Mouse (Mus musculus) intestine, embryonic 15.5 days (tissue): ENCODE measurements around the gene Ide. TPM values are rescaled to one million over a fixed set of nuclear protein-coding genes. Genes with fewer than 3 reads are reported as not detected.

ENCODE experiments used
- ATAC-seq: fragments of 200-750 bp; cut with Nextera tagmentation; 2 replicates; pipeline ENCODE4 v1.8.0; 2017; ENCODE audit warnings: moderate TSS enrichment, moderate library complexity
- H3K27ac ChIP-seq: fragments of 300-500 bp; sonication (generic); 2 replicates; pipeline ENCODE4 v1.5.1; 2015; ENCODE audit warnings: mild to moderate bottlenecking, inconsistent platforms
- H3K27me3 ChIP-seq: fragments of 300-500 bp; sonication (generic); replicated peaks from 2 replicates; pipeline ENCODE4 v1.6.1; 2015; ENCODE audit warnings: inconsistent platforms
- H3K36me3 ChIP-seq: fragments of 300-500 bp; sonication (generic); 2 replicates; pipeline ENCODE4 v1.6.1; 2015; ENCODE audit warnings: inconsistent platforms
- H3K4me1 ChIP-seq: fragments of 300-500 bp; sonication (generic); replicated peaks from 2 replicates; pipeline ENCODE4 v1.6.1; 2015; ENCODE audit warnings: inconsistent platforms
- H3K4me2 ChIP-seq: fragments of 300-500 bp; sonication (generic); replicated peaks from 2 replicates; pipeline ENCODE4 v1.6.1; 2015; ENCODE audit warnings: mild to moderate bottlenecking, inconsistent platforms
- H3K4me3 ChIP-seq: fragments of 300-500 bp; sonication (generic); replicated peaks from 2 replicates; pipeline ENCODE4 v1.5.1; 2015; ENCODE audit warnings: inconsistent platforms
- H3K9ac ChIP-seq: fragments of 300-500 bp; sonication (generic); 2 replicates; pipeline ENCODE4 v1.6.1; 2015; ENCODE audit warnings: inconsistent platforms
- H3K9me3 ChIP-seq: fragments of 300-500 bp; sonication (generic); 2 replicates; pipeline ENCODE4 v1.6.1; 2016; ENCODE audit warnings: inconsistent platforms
- WGBS: fragments of 180-500 bp; shearing (Covaris S2); methylation state at CpG from one replicate; pipeline ENCODE4 v1.1.7; 2015; 5-methylcytosine and 5-hydroxymethylcytosine counted together
- polyA plus RNA-seq: library from polyadenylated mRNA; unstranded; fragments of >200 nt; fragmentation: Nextera tagmentation; extraction: Ambion mirVana; gene quantifications from 2 replicates; pipeline ENCODE4 v1.2.1, GENCODE M21; 2015

The Ide gene
- polyA plus RNA-seq, 1 experiment from 2014 or later, result 56.2 TPM

DNA sequence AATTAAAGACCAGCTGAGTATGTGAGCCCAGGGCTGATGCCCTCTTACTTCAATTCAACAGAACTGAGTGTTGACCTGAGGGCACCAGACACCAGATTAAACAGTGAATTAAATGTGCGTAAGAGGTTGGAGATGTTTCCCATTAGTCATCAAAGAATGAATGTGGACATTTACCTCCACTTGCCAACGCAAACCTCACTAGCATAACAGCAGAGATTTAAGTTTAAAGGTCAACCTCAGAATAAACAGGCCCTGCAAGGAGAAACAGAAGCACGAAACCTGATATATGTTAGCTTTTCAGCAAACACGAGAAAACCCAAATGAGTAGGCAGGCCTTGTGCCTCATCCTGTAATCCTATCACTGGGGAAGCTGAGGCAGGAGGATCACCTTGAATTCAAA is 75.3 kb downstream of the Ide start:
- Histone ChIP-seq H3K36me3 (no peaks in the 10 kb centered on the region), H3K27me3 (no peaks in the 10 kb centered on the region), H3K4me3 (no peak overlapping the region), H3K27ac (no peak overlapping the region), H3K9me3 (no peaks in the 10 kb centered on the region), H3K9ac (no peak overlapping the region), H3K4me2 (no peak overlapping the region), H3K4me1 (no peaks in the 10 kb centered on the region)
- no peak for ATAC-seq
- WGBS, result 22% methylated on average over 4 of the region's 4 CpGs

DNA sequence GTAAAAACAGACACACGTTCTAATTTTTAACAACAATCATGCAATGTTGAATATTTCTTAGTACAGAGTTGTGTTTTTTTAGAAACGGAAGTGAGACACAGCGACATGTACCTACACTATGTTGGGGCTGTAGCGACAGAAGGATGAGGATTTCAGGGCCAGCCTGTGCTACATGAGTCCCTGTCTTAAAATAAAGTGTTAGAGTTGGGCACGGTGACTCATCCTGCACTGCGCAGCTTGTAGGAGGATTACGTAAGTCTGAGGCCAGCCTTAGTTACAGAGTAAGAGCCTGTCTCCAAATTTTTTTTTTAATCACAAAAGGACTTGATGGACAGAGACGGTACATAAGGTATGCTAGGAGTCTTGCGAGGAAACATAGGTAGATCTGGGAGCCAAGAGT is 82.3 kb downstream of the Ide start:
- H3K27me3 ChIP-seq, result no peaks in the 10 kb centered on the region
- no peak overlapping the region for H3K27ac ChIP-seq
- no peak overlapping the region for H3K4me3 ChIP-seq
- H3K9me3 ChIP-seq, result no peaks in the 10 kb centered on the region
- no peak overlapping the region for H3K4me2 ChIP-seq
- H3K4me1 ChIP-seq, result no peaks in the 10 kb centered on the region
- no peak overlapping the region for H3K9ac ChIP-seq
- 87% methylated on average over 9 of the region's 9 CpGs for WGBS
- no peak for ATAC-seq
- no peaks in the 10 kb centered on the region for H3K36me3 ChIP-seq

DNA sequence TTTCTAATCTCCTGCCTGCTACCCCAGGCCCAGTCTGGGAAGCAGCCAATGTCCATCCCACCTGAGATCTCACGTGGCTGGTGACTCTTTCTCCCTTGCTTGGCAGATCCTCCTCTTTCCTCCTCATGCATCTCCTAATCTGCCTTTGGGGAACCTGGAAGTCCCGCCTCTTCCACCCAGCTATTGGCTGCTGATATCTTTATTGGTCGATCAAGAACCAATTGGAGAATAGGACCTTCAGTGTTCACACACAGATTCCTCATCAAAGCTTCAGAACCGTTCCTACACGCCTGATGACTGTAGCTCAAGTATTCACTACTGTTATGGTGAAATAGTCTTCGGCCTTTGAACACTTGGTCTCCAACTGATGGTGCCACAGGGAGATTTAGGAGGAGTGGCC is 85.5 kb downstream of the Ide start:
- Histone ChIP-seq H3K4me2 (no peak overlapping the region), H3K27ac (no peak overlapping the region), H3K4me3 (no peak overlapping the region), H3K36me3 (no peaks in the 10 kb centered on the region), H3K27me3 (no peaks in the 10 kb centered on the region), H3K9ac (no peak overlapping the region), H3K9me3 (no peaks in the 10 kb centered on the region), H3K4me1 (no peaks in the 10 kb centered on the region)
- WGBS, result 66% methylated on average over 6 of the region's 6 CpGs
- no peak for ATAC-seq

DNA sequence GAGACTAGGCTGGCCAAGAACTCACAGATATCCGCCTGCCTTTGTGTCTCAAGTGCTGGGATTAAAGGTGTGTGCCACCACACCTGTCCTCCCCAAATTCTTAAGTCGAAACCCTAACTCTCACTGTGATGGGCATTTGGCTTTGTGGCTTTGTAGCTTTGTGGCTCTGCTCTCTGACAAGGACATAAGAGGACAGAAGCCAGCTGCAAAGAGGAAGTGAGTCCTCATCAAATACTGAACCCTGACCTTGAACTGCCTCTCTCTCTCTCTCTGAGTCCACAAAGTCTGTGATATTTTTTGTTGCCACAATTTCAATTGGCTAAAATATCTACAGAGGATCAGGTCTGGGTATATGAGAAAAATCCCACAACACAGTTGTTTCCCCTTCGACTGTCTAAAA is 89.5 kb downstream of the Ide start:
- 71% methylated on average over 3 of the region's 3 CpGs for WGBS
- Histone ChIP-seq H3K9ac (no peak overlapping the region), H3K4me2 (no peak overlapping the region), H3K27me3 (no peaks in the 10 kb centered on the region), H3K4me3 (no peak overlapping the region), H3K36me3 (no peaks in the 10 kb centered on the region), H3K4me1 (no peaks in the 10 kb centered on the region), H3K9me3 (no peaks in the 10 kb centered on the region), H3K27ac (no peak overlapping the region)
- no peak for ATAC-seq

DNA sequence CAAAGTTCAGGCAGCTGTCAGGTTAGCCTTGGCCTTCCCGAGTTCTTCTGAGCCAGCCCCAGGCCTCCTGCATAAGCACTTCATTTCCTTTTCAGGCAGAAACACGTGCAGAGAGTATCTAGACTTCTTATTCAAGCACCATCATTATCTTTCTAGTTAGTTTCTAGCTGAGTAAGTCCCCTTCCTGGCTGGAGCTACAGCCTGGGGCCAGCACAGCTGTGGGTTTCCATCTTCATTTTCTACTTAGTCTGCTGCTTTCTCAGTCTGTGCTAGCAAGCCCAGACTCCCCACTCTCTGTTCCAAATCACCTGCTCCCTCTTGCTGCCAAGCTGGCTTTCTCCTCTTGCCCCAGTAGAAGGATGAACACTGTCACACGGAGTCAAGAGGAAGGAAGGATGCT is 90.8 kb downstream of the Ide start:
- H3K9ac ChIP-seq, result no peak overlapping the region
- H3K36me3 ChIP-seq, result no peaks in the 10 kb centered on the region
- WGBS, result 35% methylated on average over 3 of the region's 3 CpGs
- H3K9me3 ChIP-seq, result no peaks in the 10 kb centered on the region
- no peaks in the 10 kb centered on the region for H3K27me3 ChIP-seq
- H3K27ac ChIP-seq, result no peak overlapping the region
- no peaks in the 10 kb centered on the region for H3K4me1 ChIP-seq
- ATAC-seq, result no peak
- H3K4me3 ChIP-seq, result no peak overlapping the region
- H3K4me2 ChIP-seq, result no peak overlapping the region

DNA sequence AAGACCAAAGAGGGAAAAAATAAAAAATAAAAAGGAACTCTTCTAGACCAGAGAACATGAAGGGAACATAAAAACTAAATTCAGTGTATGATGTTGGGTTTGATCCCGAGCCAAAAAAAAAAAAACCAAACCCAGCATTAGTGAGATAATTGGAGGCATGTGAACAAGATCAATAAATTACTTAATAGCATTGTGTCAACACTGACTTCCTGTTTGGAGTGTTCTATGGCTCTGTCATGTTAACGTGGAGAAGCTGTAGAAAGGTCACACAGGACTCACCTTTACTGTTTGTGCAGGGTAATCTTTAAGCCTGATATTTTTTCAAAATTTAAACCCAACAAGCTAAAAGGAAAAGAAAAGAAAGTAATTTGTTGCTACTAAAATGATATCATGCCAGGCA is 94.9 kb downstream of the Ide start:
- Histone ChIP-seq H3K36me3 (no peaks in the 10 kb centered on the region), H3K9ac (no peak overlapping the region), H3K27ac (no peak overlapping the region), H3K4me2 (no peak overlapping the region), H3K4me1 (no peaks in the 10 kb centered on the region), H3K9me3 (no peaks in the 10 kb centered on the region), H3K27me3 (no peaks in the 10 kb centered on the region), H3K4me3 (no peak overlapping the region)
- no peak for ATAC-seq
- 26% methylated on average over 2 of the region's 2 CpGs for WGBS

DNA sequence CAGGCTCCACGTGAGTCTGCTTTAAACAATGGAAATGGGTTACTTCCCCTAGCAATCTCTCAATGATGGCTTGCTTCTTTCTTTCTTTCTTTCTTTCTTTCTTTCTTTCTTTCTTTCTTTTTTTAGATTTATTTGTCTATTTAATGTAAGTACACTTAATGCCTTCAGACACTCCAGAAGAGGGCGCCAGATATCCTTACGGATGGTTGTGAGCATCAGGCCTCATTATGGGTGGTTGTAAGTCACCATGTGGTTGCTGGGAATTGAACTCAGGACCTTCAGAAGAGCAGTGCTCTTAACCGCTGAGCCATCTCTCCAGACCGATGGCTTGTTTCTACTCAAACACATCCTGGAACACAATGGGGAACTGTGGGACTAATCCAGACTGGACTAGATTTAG is 96.5 kb downstream of the Ide start:
- ATAC-seq, result no peak
- no peak overlapping the region for H3K4me2 ChIP-seq
- 70% methylated on average over 5 of the region's 5 CpGs for WGBS
- H3K36me3 ChIP-seq, result no peaks in the 10 kb centered on the region
- H3K9ac ChIP-seq, result no peak overlapping the region
- H3K4me3 ChIP-seq, result no peak overlapping the region
- no peaks in the 10 kb centered on the region for H3K4me1 ChIP-seq
- no peaks in the 10 kb centered on the region for H3K27me3 ChIP-seq
- no peak overlapping the region for H3K27ac ChIP-seq
- H3K9me3 ChIP-seq, result no peaks in the 10 kb centered on the region

DNA sequence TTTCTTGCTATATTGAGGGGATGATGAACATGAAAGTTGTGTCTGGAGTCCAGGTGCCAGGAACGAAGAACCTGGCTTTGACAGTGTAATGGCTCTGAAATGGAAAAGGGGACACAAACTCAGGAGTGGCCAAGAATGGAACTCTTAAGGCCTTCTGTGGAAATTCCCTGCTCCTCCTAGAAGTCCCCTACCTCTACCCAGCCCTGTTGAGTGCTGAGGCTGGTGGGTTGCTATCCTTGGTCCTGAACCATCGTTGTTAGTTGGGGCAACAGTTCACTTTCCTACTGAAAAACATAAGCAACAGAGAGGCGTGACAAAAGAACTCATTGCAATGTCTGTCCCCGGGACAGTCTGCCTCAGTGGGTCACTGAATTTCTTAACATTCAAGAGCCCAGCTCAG is 98.6 kb downstream of the Ide start:
- 23% methylated on average over 4 of the region's 4 CpGs for WGBS
- Histone ChIP-seq H3K36me3 (no peaks in the 10 kb centered on the region), H3K4me2 (no peak overlapping the region), H3K27me3 (peaks cover 11% of the 10 kb centered on the region), H3K9me3 (no peaks in the 10 kb centered on the region), H3K27ac (no peak overlapping the region), H3K9ac (no peak overlapping the region), H3K4me3 (no peak overlapping the region), H3K4me1 (0 out of 2 replicates have a peak, but pooled peaks cover 4% of the 10 kb centered on the region)
- no peak for ATAC-seq

DNA sequence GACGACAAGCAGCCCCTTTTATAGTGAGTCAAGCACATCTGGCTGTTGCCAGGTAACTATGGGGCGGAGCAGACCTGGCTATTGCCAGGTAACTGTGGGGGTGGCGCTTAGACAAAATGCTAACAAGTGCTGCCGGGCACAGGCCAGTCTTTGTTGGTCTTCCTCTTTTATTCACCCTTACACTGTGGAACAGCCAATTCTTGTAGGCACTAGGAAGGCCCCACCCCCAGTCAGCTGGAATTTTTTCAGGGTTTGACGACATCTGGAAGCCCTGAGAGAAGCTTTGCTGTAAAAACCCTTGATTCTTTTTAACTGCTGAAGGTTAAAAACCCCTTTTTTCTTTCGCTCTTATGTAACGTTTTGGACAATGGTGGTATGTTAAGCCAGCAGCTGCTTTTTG is 99.0 kb downstream of the Ide start:
- H3K4me1 ChIP-seq, result 0 out of 2 replicates have a peak, but pooled peaks cover 5% of the 10 kb centered on the region
- no peak overlapping the region for H3K4me3 ChIP-seq
- no peak overlapping the region for H3K4me2 ChIP-seq
- H3K9ac ChIP-seq, result no peak overlapping the region
- H3K27ac ChIP-seq, result no peak overlapping the region
- WGBS, result 20% methylated on average over 7 of the region's 7 CpGs
- peaks cover 15% of the 10 kb centered on the region for H3K27me3 ChIP-seq
- ATAC-seq, result no peak
- H3K36me3 ChIP-seq, result no peaks in the 10 kb centered on the region
- no peaks in the 10 kb centered on the region for H3K9me3 ChIP-seq

DNA sequence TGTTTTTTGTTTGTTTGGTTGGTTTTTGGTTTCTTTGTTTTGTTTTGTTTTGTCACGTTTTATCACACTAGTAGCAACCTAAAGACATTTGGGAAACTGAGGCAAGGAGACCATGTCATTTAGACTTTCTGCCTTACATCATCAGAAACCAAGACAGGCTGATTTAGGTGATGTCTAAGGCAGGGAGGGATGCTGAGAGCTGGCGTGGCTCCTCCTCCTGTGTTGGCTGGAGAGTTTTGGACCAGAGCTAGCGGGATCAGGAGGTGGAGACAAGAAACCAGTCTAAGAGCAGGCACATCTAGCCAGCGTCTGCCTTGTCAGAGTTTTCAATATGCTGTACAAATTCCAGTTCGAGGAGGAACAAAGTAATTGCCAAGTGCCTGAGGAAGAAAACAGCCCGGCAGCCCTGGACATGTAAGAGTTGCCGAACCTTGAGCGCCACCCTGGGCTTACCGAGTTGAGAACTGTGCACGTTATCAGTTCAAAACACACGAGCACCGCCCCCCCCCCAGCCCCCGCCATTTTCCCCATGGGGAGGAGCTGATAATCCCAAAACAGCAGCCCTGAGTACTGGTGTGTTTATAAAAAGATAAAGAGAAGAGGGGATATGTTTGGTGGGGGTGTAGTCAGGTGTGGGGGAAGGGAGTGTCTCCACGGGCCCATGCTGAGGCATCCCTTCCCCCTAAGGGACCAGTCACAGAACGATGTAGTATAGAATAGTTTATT is 99.8 kb downstream of the Ide start:
- peak; percentile 78 for ATAC-seq
- 6% methylated on average over 15 of the region's 15 CpGs for WGBS
- H3K4me2 ChIP-seq, result no peak overlapping the region

DNA sequence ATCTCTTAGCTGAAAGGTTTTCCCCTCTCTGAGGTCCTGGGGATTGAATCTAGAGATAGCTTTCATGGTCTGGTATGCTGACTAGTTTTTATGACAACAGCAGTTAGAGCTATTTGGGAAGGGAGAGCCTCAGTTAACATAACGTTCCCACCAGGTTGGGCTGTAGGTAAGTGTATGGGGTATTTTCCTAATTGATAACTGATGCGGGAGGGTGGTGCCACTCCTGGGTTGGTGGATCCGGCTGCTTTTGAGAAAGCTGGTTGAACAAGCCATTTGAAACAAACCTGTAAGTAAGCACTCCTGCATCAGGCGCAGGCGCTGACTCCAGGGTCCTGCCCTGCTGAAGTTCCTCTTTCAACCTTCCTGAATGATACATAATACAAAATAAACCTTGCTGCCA is 100.3 kb downstream of the Ide start:
- WGBS, result 53% methylated on average over 5 of the region's 5 CpGs
- no peaks in the 10 kb centered on the region for H3K9me3 ChIP-seq
- H3K36me3 ChIP-seq, result no peaks in the 10 kb centered on the region
- peaks cover 17% of the 10 kb centered on the region for H3K27me3 ChIP-seq
- 0 out of 2 replicates have a peak, but pooled peaks cover 5% of the 10 kb centered on the region for H3K4me1 ChIP-seq
- H3K9ac ChIP-seq, result no peak overlapping the region
- ATAC-seq, result no peak
- H3K4me2 ChIP-seq, result no peak overlapping the region
- H3K4me3 ChIP-seq, result no peak overlapping the region
- H3K27ac ChIP-seq, result no peak overlapping the region

More for the DNA sequence above, 99.8 kb downstream of the Ide start:
- H3K9me3 ChIP-seq, result no peaks in the 10 kb centered on the region
- 0 out of 2 replicates have a peak, but pooled peaks cover 5% of the 10 kb centered on the region for H3K4me1 ChIP-seq
- H3K4me3 ChIP-seq, result no peak overlapping the region
- H3K27ac ChIP-seq, result no peak overlapping the region
- no peak overlapping the region for H3K9ac ChIP-seq
- H3K27me3 ChIP-seq, result peaks cover 17% of the 10 kb centered on the region
- H3K36me3 ChIP-seq, result no peaks in the 10 kb centered on the region

DNA sequence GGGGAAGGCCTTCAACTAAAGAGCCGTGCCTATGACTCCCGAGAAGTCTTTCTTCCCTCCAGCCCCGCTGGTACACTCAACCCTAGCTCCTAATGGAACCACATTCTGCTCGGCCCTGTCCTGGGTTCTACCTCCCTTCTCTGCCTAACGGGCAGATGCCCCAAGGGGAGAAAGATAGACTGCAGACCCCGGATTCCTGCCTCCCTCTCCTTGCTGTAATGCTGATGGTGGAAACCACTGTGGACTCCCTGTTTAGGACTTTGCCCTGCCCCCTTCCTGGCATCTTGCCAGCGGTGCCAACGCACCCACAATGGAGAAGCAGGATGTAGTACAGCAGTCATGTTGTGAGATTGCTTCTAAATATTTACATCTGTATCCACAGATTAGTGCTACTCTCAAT is 101.8 kb downstream of the Ide start:
- ATAC-seq, result no peak
- no peak overlapping the region for H3K4me2 ChIP-seq
- 53% methylated on average over 8 of the region's 8 CpGs for WGBS
- H3K4me1 ChIP-seq, result 0 out of 2 replicates have a peak, but pooled peaks cover 5% of the 10 kb centered on the region
- no peak overlapping the region for H3K9ac ChIP-seq
- H3K9me3 ChIP-seq, result no peaks in the 10 kb centered on the region
- H3K4me3 ChIP-seq, result no peak overlapping the region
- H3K36me3 ChIP-seq, result no peaks in the 10 kb centered on the region
- H3K27me3 ChIP-seq, result peaks cover 17% of the 10 kb centered on the region
- no peak overlapping the region for H3K27ac ChIP-seq
